Mouse (Mus musculus) retina, embryonic 14.5 days (tissue): ENCODE measurements around the gene Krt80.

Source experiments
- DNase-seq: peaks from one replicate; pipeline ENCODE4 v3.0.0-alpha.2; 2015; ENCODE audit warnings: low spot score

The Krt80 gene

GRCm38 (mm10) chr15:101374879-101375278 lies 4.9 kb upstream of the Krt80 start:
- DNase-seq = no peak

- no peak for DNase-seq
Observed at GRCm38 (mm10) chr15:101373286-101373898, 3.4 kb upstream of the Krt80 start.

GRCm38 (mm10) chr15:101372131-101372977 lies 2.4 kb upstream of the Krt80 start:
- no peak for DNase-seq

- DNase-seq = no peak
Observed at GRCm38 (mm10) chr15:101371141-101371985, 1.4 kb upstream of the Krt80 start.

GRCm38 (mm10) chr15:101369382-101370100 lies 421 bp downstream of the Krt80 start:
- DNase-seq = no peak

DNA sequence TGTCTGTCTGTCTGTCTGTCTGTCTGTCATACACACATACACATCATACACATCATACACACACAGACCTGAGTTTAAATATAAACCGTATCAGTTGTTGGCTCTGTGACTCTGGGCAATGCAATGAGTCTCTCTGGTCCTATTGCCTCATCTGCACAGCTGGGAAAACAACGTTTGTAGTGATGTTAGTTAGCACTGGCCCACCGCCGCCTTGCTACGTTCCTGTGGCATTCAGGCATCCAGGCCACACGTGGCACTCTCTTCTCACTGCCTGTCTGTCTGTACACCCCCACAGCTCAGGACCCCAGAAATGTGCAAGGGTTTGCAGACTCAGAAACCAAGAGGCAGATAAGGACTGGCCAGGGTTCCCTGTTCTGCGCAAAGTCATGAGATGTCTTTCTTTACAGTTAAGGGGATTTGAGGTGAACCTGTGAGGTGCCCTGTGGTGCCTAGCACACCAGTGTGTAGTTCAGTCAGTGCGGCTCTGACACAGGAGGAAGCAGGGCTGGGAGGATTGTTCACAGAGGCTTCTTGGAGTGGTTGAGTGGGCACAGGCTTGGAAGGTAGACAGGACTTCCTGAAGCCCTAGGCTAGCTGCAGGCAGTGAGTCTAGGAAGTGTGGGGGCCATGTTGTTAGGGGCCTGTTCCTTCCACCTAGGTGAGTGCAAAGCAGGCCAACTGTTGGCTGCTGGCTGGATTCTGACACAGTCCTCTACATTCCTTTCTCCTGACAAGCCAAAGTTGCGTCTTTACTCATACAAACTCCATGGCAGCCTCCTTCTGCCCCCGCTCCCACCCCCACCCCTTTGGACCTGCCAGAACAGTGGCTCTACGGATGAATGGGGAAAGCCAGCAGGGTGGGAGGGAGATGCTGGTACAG lies 1.2 kb downstream of the Krt80 start:
- no peak for DNase-seq

DNA sequence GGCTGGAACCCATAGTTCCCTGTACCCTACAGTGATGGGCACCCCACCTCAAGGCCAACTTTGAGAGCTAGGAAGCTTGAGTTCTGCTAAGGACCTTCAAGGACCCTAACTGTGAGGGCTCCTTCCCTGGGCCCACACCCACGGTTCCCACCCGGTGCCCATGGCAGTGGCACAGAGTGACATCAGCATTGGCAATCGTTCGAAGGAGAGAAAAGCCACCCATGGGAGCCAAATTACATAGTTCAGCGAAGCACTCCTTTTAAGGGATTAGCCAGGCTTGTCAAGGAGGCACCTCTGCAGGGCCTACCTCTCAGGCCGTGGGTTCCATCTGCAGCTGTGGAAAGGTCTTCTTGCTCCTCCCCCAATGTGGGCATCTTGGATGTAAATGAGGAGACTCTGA lies 1.9 kb downstream of the Krt80 start:
- DNase-seq = no peak

DNA sequence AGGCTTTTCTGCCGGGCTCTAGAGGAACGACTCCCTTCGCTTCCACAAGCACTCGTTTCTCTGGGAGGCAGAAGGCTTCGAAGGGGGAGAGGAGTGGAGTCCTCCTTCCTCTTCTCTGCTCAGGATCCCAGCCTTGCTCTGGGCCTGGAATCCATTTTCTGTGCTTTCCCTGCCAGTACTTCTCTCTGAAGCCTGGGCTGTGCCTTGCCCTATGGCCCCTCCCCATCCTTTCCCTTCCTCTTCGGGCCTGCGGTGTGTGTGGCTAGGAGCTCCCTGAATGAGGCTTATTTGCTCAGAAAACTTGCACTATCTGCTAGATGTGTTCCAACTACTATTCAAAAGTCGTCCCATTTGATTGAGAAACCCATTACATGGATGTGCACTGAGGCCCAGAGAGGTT lies 2.5 kb downstream of the Krt80 start:
- no peak for DNase-seq

DNA sequence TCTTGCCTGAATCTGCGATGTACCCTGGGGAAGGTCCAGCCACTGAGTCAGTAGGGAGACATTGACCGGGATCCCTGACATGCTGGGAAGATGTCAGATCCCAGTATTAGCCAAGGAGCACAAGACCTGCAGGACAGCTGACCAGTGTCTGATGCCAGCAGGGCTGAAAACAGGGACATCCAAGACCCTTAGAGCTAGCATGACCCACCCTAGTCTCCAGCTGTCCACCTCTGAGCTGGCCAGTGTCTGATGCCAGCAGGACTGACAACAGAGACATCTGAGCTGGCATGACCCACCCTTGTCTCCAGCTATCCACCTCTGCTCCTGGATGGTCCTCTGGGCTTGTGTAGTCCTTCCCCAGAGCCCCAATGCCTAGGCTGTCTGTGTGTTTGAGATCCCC lies 3.0 kb downstream of the Krt80 start:
- no peak for DNase-seq

- DNase-seq = no peak
Observed at GRCm38 (mm10) chr15:101366482-101366881, 3.5 kb downstream of the Krt80 start.

DNA sequence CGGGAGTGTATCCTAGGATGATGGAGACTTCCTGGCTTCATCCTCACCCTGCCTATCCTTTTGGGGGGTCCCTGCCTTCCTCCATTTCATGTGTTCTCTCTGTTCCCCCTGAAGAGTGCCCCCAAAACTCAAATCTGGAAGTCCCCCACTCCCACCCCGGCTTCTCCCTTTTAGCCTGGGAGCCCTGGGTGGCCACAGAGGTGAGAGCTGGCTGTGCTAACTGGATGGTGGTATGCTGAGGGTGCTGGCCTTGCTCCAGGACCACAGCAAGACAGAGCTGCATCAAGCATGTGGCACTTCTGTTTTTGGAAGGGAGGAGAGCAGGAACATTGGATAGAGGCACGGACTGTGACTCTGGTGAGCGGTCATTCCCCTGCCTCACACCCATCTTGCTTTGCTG lies 4.2 kb downstream of the Krt80 start:
- DNase-seq = no peak

GRCm38 (mm10) chr15:101364891-101365671 lies 4.9 kb downstream of the Krt80 start:
- DNase-seq = no peak

- DNase-seq = no peak
Observed at GRCm38 (mm10) chr15:101364425-101364824, 5.5 kb downstream of the Krt80 start.

DNA sequence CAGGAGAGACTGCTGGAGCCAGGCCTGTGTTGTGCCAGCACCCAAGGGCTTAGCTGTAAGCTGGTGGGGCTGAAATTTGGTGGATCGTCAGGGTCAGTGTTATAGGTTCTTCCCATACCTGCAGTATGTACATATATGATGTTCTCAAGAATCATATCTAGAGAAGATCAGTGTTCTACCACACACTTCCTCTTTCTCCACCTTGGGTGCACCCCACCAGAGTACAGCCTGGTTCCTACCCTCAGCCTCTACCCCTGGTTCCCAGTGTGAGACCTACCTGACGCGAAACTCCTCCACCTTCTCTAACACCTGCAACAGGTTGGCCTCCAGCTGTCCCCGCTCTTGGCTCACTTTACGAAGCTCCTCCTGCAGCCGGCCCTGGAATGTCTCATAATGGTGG lies 6.0 kb downstream of the Krt80 start:
- no peak for DNase-seq

DNA sequence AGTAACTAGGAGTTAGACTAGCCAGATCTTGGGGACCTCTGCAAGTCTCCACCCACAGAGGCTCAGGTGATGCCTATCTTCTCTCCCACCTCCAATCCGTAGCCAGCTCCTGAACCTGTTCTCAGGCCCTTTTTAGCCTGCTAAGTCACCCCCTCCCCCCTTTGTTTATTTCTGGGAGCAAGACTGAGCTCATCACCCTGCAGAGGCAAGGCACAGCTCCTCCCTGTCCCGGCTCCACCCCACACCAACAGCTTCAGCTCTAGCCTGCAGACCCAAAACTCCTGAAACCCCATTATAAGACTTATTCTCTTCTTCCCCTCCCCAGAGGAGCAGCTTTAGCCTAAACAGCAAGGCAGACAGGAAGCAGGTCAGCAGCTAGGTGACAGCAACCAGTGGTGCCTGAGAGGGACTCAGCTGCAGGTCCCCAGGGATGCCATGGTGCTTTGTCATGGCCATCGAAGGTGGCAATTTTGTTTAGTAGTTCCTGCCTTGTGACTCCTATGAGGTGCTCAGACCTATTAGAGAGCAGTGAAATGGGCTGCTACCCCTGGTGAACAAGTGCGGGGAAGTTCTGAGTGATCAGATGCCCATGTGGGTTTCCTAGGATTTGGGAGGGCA lies 7.5 kb downstream of the Krt80 start:
- no peak for DNase-seq

- DNase-seq = no peak
Observed at GRCm38 (mm10) chr15:101355382-101355786, 14.6 kb downstream of the Krt80 start.

DNA sequence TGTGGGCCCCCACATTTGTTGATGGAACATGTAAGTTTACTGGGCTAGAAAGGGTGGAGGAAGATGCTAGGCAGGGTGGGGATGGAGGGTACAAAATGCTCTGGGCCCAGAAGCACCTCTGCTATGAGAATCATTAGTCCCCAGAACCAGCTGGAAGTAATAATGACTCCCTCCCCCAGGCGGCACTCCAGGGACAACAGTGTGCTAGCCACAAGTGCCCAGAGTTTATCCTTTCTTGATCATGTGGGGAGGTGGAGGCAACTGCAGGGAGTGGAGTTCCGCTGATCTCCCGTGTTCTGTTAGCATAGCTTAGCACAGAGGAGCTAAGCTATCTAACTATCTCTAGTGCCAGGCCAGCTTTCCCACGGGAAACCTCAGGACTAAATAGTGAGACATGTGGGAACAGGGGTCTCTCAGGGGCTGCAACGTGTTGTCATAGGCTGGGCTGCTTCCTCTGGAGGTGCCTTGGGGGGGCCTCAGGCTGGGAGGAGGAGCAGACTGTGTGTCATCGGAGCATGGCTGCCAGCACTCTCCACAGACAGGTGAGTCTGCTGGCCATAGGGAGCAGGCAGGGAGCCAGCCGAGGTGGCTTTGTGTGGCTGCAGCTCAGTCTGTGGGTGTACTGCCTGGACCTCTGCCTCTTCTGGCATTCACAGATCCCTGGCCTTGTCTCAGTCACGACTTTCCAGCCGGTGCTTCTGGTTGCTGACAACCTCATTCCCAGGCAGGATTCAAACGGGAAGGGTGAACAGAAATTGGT lies 17.1 kb downstream of the Krt80 start:
- no peak for DNase-seq

GRCm38 (mm10) chr15:101352047-101352446 lies 17.9 kb downstream of the Krt80 start:
- no peak for DNase-seq
